Mouse (Mus musculus) heart, embryonic 16.5 days (tissue): ENCODE results near the gene Tars. TPM values are rescaled to one million over a fixed set of nuclear protein-coding genes. Genes with fewer than 3 reads are reported as not detected.
A peak's percentile ranks its signal among the peaks of the same experiment; 100 is the strongest.

Experiments used
- ATAC-seq: fragments of 200-750 bp; cut with Nextera tagmentation; replicated peaks from 2 replicates; pipeline ENCODE4 v1.8.0; 2017; ENCODE audit warnings: moderate number of reproducible peaks; ENCODE audit not compliant: insufficient read depth, low FRiP score; ENCODE audit errors: extremely low read depth
- H3K27ac ChIP-seq: fragments of 300-500 bp; sonication (generic); 2 replicates; pipeline ENCODE4 v1.5.1; 2014; ENCODE audit warnings: mild to moderate bottlenecking, low read length, control low read depth, moderate library complexity
- H3K27me3 ChIP-seq: fragments of 300-500 bp; sonication (generic); 2 replicates; pipeline ENCODE4 v1.6.1; 2014; ENCODE audit warnings: low read length, mixed read lengths; ENCODE audit not compliant: control insufficient read depth, insufficient read depth
- H3K36me3 ChIP-seq: fragments of 300-500 bp; sonication (generic); 2 replicates; pipeline ENCODE4 v1.6.1; 2014; ENCODE audit not compliant: control insufficient read depth, insufficient read depth
- H3K4me1 ChIP-seq: fragments of 300-500 bp; sonication (generic); 2 replicates; pipeline ENCODE4 v1.6.1; 2014; ENCODE audit warnings: low read length, mixed read lengths; ENCODE audit not compliant: control insufficient read depth, insufficient read depth
- H3K4me2 ChIP-seq: fragments of 300-500 bp; sonication (generic); 2 replicates; pipeline ENCODE4 v1.6.1; 2014; ENCODE audit warnings: low read depth, mild to moderate bottlenecking, control low read depth, low read length
- H3K4me3 ChIP-seq: fragments of 300-500 bp; sonication (generic); 2 replicates; pipeline ENCODE4 v1.5.1; 2014; ENCODE audit warnings: mild to moderate bottlenecking, control low read depth, low read length
- H3K9ac ChIP-seq: fragments of 300-500 bp; sonication (generic); 2 replicates; pipeline ENCODE4 v1.6.1; 2014; ENCODE audit warnings: low read length, control low read depth
- H3K9me3 ChIP-seq: fragments of 300-500 bp; sonication (generic); replicated peaks from 2 replicates; pipeline ENCODE4 v1.6.1; 2016; ENCODE audit warnings: low read length; ENCODE audit not compliant: control insufficient read depth
- WGBS: fragments of 180-500 bp; shearing (Covaris S2); extraction: QIAGEN DNeasy Blood & Tissue Kit; methylation state at CpG from one replicate; pipeline ENCODE4 v1.1.7; 2014; 5-methylcytosine and 5-hydroxymethylcytosine counted together
- polyA plus RNA-seq: library from polyadenylated mRNA; unstranded; fragments of >200 nt; fragmentation: Nextera tagmentation; extraction: Ambion mirVana; gene quantifications from 2 replicates; pipeline ENCODE4 v1.2.1, GENCODE M21; 2015

The Tars gene
- polyA plus RNA-seq, 1 experiment from 2014 or later: 40.6 TPM

- Histone ChIP-seq H3K9ac (no peak overlapping the region), H3K4me1 (no peaks in the 10 kb centered on the region), H3K36me3 (no peaks in the 10 kb centered on the region), H3K27ac (no peak overlapping the region), H3K27me3 (no peaks in the 10 kb centered on the region), H3K4me3 (no peak overlapping the region), H3K4me2 (no peak overlapping the region), H3K9me3 (no peaks in the 10 kb centered on the region)
- 34% methylated on average over 9 of the region's 9 CpGs for WGBS
- no peak for ATAC-seq
These were observed 7.3 kb upstream of the Tars start for GRCm38 (mm10) chr15:11406769-11407168.

DNA sequence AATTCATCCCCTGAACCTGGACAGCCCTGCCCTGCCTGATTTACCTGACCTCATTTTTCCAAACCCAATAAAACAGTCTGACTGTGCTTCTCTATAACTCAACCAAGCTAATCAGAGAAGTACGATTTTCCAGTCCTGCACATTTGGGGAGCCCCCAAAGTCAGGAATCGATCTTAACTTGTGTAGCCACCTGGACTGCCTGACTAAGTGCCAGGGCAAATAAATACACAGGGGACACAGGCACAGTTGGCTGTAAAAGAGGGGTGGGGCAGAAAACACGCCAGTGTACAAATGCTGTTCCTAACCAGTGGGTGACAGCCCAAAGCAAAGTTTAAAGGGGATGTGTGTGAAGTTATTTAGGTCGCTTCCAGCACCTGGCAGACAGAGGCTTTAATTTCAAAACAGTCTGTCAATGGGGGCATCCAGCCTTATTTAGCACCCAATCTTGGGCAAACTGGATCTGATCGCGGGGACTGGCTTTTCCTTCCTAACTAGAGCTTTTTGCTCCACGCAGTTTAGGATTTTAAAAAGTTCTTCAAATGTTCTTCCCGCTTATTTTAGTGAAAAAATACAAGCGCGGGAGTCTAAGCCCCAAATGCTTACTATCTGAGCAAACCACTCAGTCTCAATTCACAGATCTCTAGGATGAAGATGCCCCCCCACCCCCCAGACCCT, 652 bp downstream of the Tars start:
- peaks cover 10% of the 10 kb centered on the region for H3K4me1 ChIP-seq
- peak overlapping the region; percentile 94 for H3K4me2 ChIP-seq
- H3K9ac ChIP-seq: peak overlapping the region; percentile 94
- H3K9me3 ChIP-seq: no peaks in the 10 kb centered on the region
- no peaks in the 10 kb centered on the region for H3K27me3 ChIP-seq
- WGBS: 3% methylated on average over 10 of the region's 10 CpGs
- H3K27ac ChIP-seq: peak overlapping the region; percentile 59
- ATAC-seq: no peak
- H3K36me3 ChIP-seq: peaks cover 5% of the 10 kb centered on the region
- peak overlapping the region; percentile 98 for H3K4me3 ChIP-seq

DNA sequence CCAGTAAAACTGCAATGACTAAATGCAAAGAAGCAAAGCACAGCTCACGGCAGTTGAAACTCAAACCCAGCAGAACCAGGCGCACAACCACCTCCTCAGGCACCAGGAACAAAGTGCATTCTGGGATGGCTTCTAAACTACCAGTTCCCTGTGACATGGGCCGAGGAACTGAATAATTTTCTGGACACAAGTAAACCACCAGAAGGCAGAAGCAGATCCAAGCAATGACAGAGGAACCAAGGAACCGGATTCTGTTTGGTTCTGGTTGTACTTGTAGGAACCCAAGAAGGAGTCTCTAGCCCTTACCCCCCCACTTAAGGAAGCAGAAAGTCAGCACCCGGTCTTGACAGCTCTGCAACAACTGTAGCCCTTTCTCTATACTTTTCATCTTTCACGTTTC, 3.0 kb downstream of the Tars start:
- Histone ChIP-seq H3K27me3 (no peaks in the 10 kb centered on the region), H3K4me3 (no peak overlapping the region), H3K9ac (no peak overlapping the region), H3K4me2 (no peak overlapping the region), H3K4me1 (peaks cover 10% of the 10 kb centered on the region), H3K36me3 (peaks cover 23% of the 10 kb centered on the region), H3K27ac (no peak overlapping the region), H3K9me3 (no peaks in the 10 kb centered on the region)
- 90% methylated on average over 6 of the region's 6 CpGs for WGBS
- no peak for ATAC-seq

DNA sequence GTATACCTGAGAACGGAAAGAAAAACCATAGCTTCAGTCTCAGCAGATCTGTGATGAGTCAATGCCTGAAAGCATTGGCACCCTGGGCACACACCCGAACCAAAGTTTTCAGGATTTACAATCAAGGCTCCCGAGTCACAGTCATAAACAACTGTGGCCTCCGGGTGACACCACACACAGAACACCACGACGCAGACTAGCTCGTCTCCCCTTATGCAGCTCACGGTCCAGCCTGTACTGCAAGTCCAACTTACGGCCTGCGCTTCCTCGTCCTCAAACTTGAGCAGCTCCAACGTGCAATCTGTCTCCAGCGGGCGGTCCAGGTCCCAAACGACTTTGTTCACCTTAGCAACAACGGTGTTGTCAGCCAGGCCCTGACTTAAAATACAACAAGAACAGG, 6.6 kb downstream of the Tars start:
- no peak for ATAC-seq
- H3K4me2 ChIP-seq: no peak overlapping the region
- no peak overlapping the region for H3K27ac ChIP-seq
- WGBS: 95% methylated on average over 16 of the region's 16 CpGs
- H3K9ac ChIP-seq: no peak overlapping the region
- H3K4me1 ChIP-seq: peaks cover 2% of the 10 kb centered on the region; the same call in 1 of the 2 replicates
- no peak overlapping the region for H3K4me3 ChIP-seq
- H3K9me3 ChIP-seq: no peaks in the 10 kb centered on the region
- H3K27me3 ChIP-seq: no peaks in the 10 kb centered on the region
- peaks cover 50% of the 10 kb centered on the region for H3K36me3 ChIP-seq

DNA sequence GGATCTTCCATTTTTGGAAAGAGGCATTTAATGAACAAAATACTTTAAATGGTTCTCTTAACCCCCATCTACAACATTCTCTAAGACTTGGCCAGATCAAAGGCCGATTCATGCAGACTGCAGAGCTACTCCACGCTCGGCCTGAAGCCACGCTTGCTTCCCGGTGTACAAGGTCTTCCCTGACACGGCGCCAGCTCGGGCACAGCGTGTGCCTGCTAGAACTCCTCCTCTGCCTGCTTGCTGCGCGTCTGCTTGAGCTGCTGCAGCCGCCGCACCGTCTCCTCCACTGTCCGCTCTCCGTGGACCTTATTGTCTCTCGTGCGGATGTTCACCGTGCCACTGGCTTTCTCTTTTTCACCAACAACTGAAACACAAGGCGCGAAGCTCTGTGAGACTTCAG, 15.7 kb downstream of the Tars start:
- H3K4me3 ChIP-seq: no peak overlapping the region
- no peaks in the 10 kb centered on the region for H3K4me1 ChIP-seq
- H3K27me3 ChIP-seq: no peaks in the 10 kb centered on the region
- no peaks in the 10 kb centered on the region for H3K9me3 ChIP-seq
- H3K9ac ChIP-seq: no peak overlapping the region
- H3K36me3 ChIP-seq: peaks cover 53% of the 10 kb centered on the region
- no peak overlapping the region for H3K4me2 ChIP-seq
- no peak overlapping the region for H3K27ac ChIP-seq
- 95% methylated on average over 21 of the region's 21 CpGs for WGBS
- no peak for ATAC-seq

DNA sequence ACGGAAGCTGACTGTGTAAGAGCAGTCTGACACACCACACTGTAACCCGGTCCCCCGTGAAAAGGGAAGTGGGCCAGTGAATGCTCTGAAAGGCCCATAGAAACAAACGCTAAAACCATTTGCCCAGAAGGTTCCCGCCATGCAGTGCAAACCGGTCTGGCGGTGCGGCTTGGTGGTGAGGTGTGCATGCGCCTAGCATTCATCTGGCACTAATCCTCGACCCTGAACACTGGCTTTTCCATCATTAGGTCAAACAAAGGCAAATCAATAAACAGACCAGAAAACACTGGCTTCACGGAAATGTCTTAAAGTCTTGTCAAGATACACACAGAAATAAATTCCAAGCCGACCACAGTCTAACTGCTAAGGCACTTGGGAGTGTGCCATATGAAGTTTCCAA, 16.9 kb downstream of the Tars start:
- no peaks in the 10 kb centered on the region for H3K27me3 ChIP-seq
- WGBS: 85% methylated on average over 12 of the region's 12 CpGs
- H3K36me3 ChIP-seq: peaks cover 42% of the 10 kb centered on the region
- no peak overlapping the region for H3K4me3 ChIP-seq
- H3K9ac ChIP-seq: no peak overlapping the region
- no peaks in the 10 kb centered on the region for H3K9me3 ChIP-seq
- no peak for ATAC-seq
- H3K4me2 ChIP-seq: no peak overlapping the region
- H3K27ac ChIP-seq: no peak overlapping the region
- no peaks in the 10 kb centered on the region for H3K4me1 ChIP-seq

- Histone ChIP-seq H3K27me3 (no peaks in the 10 kb centered on the region), H3K9ac (no peak overlapping the region), H3K36me3 (peaks cover 24% of the 10 kb centered on the region), H3K27ac (no peak overlapping the region), H3K4me1 (no peaks in the 10 kb centered on the region), H3K9me3 (no peaks in the 10 kb centered on the region), H3K4me2 (no peak overlapping the region), H3K4me3 (no peak overlapping the region)
- no peak for ATAC-seq
- 72% methylated on average over 8 of the region's 8 CpGs for WGBS
These were observed 18.8 kb downstream of the Tars start for GRCm38 (mm10) chr15:11380616-11381015.

- Histone ChIP-seq H3K27ac (no peak overlapping the region), H3K4me2 (no peak overlapping the region), H3K36me3 (peaks cover 19% of the 10 kb centered on the region), H3K9ac (no peak overlapping the region), H3K9me3 (no peaks in the 10 kb centered on the region), H3K27me3 (no peaks in the 10 kb centered on the region), H3K4me1 (no peaks in the 10 kb centered on the region), H3K4me3 (no peak overlapping the region)
- no peak for ATAC-seq
- 46% methylated on average over 8 of the region's 8 CpGs for WGBS
These were observed 19.4 kb downstream of the Tars start for GRCm38 (mm10) chr15:11380087-11380530.

- H3K36me3 ChIP-seq: peaks cover 14% of the 10 kb centered on the region
- no peaks in the 10 kb centered on the region for H3K27me3 ChIP-seq
- H3K4me3 ChIP-seq: no peak overlapping the region
- H3K4me2 ChIP-seq: no peak overlapping the region
- no peak overlapping the region for H3K9ac ChIP-seq
- no peaks in the 10 kb centered on the region for H3K4me1 ChIP-seq
- no peak for ATAC-seq
- H3K9me3 ChIP-seq: no peaks in the 10 kb centered on the region
- 74% methylated on average over 8 of the region's 8 CpGs for WGBS
- no peak overlapping the region for H3K27ac ChIP-seq
These were observed 19.9 kb downstream of the Tars start for GRCm38 (mm10) chr15:11379431-11380086.
